Mouse (Mus musculus): ENCODE measurements around the gene Acot13. TPM values are rescaled to one million over a fixed set of nuclear protein-coding genes. Genes with fewer than 3 reads are reported as not detected.
"Not testable (repeated sequence)": the region's sequence is repeated elsewhere in the genome, so short reads cannot be mapped to it uniquely, and the experiment has no call there.

Gene Acot13
- polyA plus RNA-seq, 1 experiment from 2014 or later = 45.6 TPM

GRCm38 (mm10) chr13:24771482-24771881 lies 59.9 kb downstream of the Acot13 start:
- ATAC-seq; H3K36me3 ChIP-seq; H3K9me3 ChIP-seq; H3K9ac ChIP-seq (replicated peaks); H3K4me2 ChIP-seq (replicated peaks); H3K27me3 ChIP-seq; H3K4me1 ChIP-seq (replicated peaks); H3K27ac ChIP-seq; H3K4me3 ChIP-seq (replicated peaks): not testable (repeated sequence)
- WGBS = 93% methylated on average over 10 of the region's 10 CpGs

Other genes with a start within 250 kb of the Acot13 start
- gene Ripor2, start 249.4 kb downstream of the Acot13 start, polyA plus RNA-seq (2015; fragmentation: Nextera tagmentation; extraction: Ambion mirVana) = 22.3 and 29.1 TPM in 2 replicates
- gene Armh2, start 90.3 kb downstream of the Acot13 start, polyA plus RNA-seq (2015; fragmentation: Nextera tagmentation; extraction: Ambion mirVana) = not detected in 2 replicates
- 43.9 and 45.7 TPM in 2 replicates for gene Gmnn, start 69.6 kb downstream of the Acot13 start, polyA plus RNA-seq (2015; fragmentation: Nextera tagmentation; extraction: Ambion mirVana)
- gene BC005537, start 29.9 kb downstream of the Acot13 start, polyA plus RNA-seq (2015; fragmentation: Nextera tagmentation; extraction: Ambion mirVana) = 24.0 and 27.3 TPM in 2 replicates
- 42.7 and 45.7 TPM in 2 replicates for gene Tdp2, start 139 bp upstream of the Acot13 start, polyA plus RNA-seq (2015; fragmentation: Nextera tagmentation; extraction: Ambion mirVana)
- gene D130043K22Rik, start 13.6 kb upstream of the Acot13 start, polyA plus RNA-seq (2015; fragmentation: Nextera tagmentation; extraction: Ambion mirVana) = 2.6 and 2.7 TPM in 2 replicates
- gene Aldh5a1, start 106.1 kb upstream of the Acot13 start, polyA plus RNA-seq (2015; fragmentation: Nextera tagmentation; extraction: Ambion mirVana) = 7.5 and 7.9 TPM in 2 replicates
- gene Gpld1, start 111.6 kb upstream of the Acot13 start, polyA plus RNA-seq (2015; fragmentation: Nextera tagmentation; extraction: Ambion mirVana) = 0.63 and 1.3 TPM in 2 replicates
- gene Mrs2, start 188.8 kb upstream of the Acot13 start, polyA plus RNA-seq (2015; fragmentation: Nextera tagmentation; extraction: Ambion mirVana) = 18.6 and 19.3 TPM in 2 replicates
- 2.8 and 3.0 TPM in 2 replicates for gene Dcdc2a, start 224.5 kb upstream of the Acot13 start, polyA plus RNA-seq (2015; fragmentation: Nextera tagmentation; extraction: Ambion mirVana)

Measured in midbrain, embryonic 13.5 days (tissue).